Mouse (Mus musculus) CD8-positive naive resting alpha-beta T cell, adult 2 months (primary cell): ENCODE data around the gene Atp2c1.

Source experiments
- DNase-seq, 2 experiments: peaks; one replicate each; pipeline ENCODE4 v3.0.0; 2022; ENCODE audit warnings: low read depth in 2 of 2, low spot score in 2 of 2

The Atp2c1 gene

GRCm38 (mm10) chr9:105368605-105369004, 158.5 kb downstream of the Atp2c1 start:
- no peak for DNase-seq

- DNase-seq: no peak
Observed at GRCm38 (mm10) chr9:105366199-105366598, 160.9 kb downstream of the Atp2c1 start.

- no peak for DNase-seq
Observed at GRCm38 (mm10) chr9:105363520-105364231, 163.4 kb downstream of the Atp2c1 start.

- DNase-seq: no peak
Observed at GRCm38 (mm10) chr9:105362181-105362580, 164.9 kb downstream of the Atp2c1 start.
